Mouse (Mus musculus) kidney, embryonic 15.5 days (tissue): ENCODE data around the gene Zfp263. TPM values are rescaled to one million over a fixed set of nuclear protein-coding genes. Genes with fewer than 3 reads are reported as not detected.
A peak's percentile ranks its signal among the peaks of the same experiment; 100 is the strongest.

Source experiments
- ATAC-seq: fragments of 200-750 bp; cut with Nextera tagmentation; replicated peaks from 2 replicates; pipeline ENCODE4 v1.8.0; 2017; ENCODE audit warnings: moderate TSS enrichment; ENCODE audit not compliant: low FRiP score
- H3K27ac ChIP-seq: fragments of 300-500 bp; sonication (generic); 2 replicates; pipeline ENCODE4 v1.5.1; 2015; ENCODE audit warnings: mild to moderate bottlenecking, inconsistent platforms
- H3K27me3 ChIP-seq: fragments of 300-500 bp; sonication (generic); 2 replicates; pipeline ENCODE4 v1.6.1; 2015; ENCODE audit warnings: inconsistent platforms
- H3K36me3 ChIP-seq: fragments of 300-500 bp; sonication (generic); 2 replicates; pipeline ENCODE4 v1.6.1; 2015; ENCODE audit warnings: inconsistent platforms
- H3K4me1 ChIP-seq: fragments of 300-500 bp; sonication (generic); 2 replicates; pipeline ENCODE4 v1.6.1; 2015; ENCODE audit warnings: inconsistent platforms
- H3K4me2 ChIP-seq: fragments of 300-500 bp; sonication (generic); 2 replicates; pipeline ENCODE4 v1.6.1; 2015; ENCODE audit warnings: moderate library complexity, mild to moderate bottlenecking, inconsistent platforms
- H3K4me3 ChIP-seq: fragments of 300-500 bp; sonication (generic); replicated peaks from 2 replicates; pipeline ENCODE4 v1.5.1; 2015; ENCODE audit warnings: mild to moderate bottlenecking, inconsistent platforms
- H3K9ac ChIP-seq: fragments of 300-500 bp; sonication (generic); 2 replicates; pipeline ENCODE4 v1.6.1; 2015; ENCODE audit warnings: mild to moderate bottlenecking, inconsistent platforms
- H3K9me3 ChIP-seq: fragments of 300-500 bp; sonication (generic); replicated peaks from 2 replicates; pipeline ENCODE4 v1.6.1; 2016; ENCODE audit warnings: inconsistent platforms
- WGBS: fragments of 180-500 bp; shearing (Covaris S2); methylation state at CpG from one replicate; pipeline ENCODE4 v1.1.7; 2015; ENCODE audit warnings: mixed read lengths; 5-methylcytosine and 5-hydroxymethylcytosine counted together
- polyA plus RNA-seq: library from polyadenylated mRNA; unstranded; fragments of >200 nt; fragmentation: Nextera tagmentation; extraction: Ambion mirVana; gene quantifications from 2 replicates; pipeline ENCODE4 v1.2.1, GENCODE M21; 2015

Zfp263 gene
- polyA plus RNA-seq: 49.3 and 49.6 TPM in 2 replicates

GRCm38 (mm10) chr16:3743503-3744185 lies at the start of gene Zfp263:
Zfp263 (plus strand) TSS chr16:3744093.
- H3K9me3 ChIP-seq: 0 out of 2 replicates have a peak, but pooled peaks cover 2% of the 10 kb centered on the region

GRCm38 (mm10) chr16:3699281-3699680 lies 44.6 kb upstream of the Zfp263 start:
- Histone ChIP-seq H3K36me3 (no peaks in the 10 kb centered on the region), H3K27me3 (no peaks in the 10 kb centered on the region), H3K9ac (no peak overlapping the region), H3K4me1 (no peaks in the 10 kb centered on the region), H3K4me3 (no peak overlapping the region), H3K27ac (no peak overlapping the region), H3K4me2 (no peak overlapping the region), H3K9me3 (no peaks in the 10 kb centered on the region)
- ATAC-seq: no peak
- WGBS: 82% methylated on average over 8 of the region's 8 CpGs

More at GRCm38 (mm10) chr16:3743503-3744185, at the start of gene Zfp263:
- ATAC-seq: peak; percentile 99
- Histone ChIP-seq H3K27ac (peak within 1 kb of the TSS; percentile 90), H3K4me1 (peaks cover 21% of the 10 kb centered on the region), H3K4me2 (peak within 1 kb of the TSS; percentile 77), H3K36me3 (peaks cover 31% of the 10 kb centered on the region), H3K4me3 (peak within 1 kb of the TSS; percentile 87), H3K9ac (peak within 1 kb of the TSS; percentile 81), H3K27me3 (no peaks in the 10 kb centered on the region)
- WGBS: under 1% methylated on average over 42 of the region's 42 CpGs

DNA sequence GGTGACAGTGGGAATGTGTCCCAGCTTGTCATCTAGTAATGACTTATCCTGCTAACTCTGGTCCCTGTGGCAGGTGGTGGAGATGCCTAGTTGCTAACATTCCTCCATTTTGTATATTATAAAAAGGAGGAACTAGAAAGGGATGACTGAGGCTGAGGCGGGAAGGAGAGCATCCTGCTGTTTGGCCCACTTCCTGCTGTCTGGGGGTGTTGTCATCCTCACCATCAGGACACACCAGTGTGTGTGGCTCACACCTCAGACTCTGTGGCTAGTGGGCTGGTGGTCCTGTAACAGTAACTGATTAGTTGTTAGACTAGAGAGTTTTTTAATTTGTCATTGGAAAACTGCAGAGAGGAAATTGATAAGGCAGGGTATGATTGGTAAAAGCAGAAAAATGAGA lies 43.0 kb upstream of the Zfp263 start:
- no peak overlapping the region for H3K27ac ChIP-seq
- H3K27me3 ChIP-seq: no peaks in the 10 kb centered on the region
- no peak overlapping the region for H3K4me2 ChIP-seq
- WGBS: 60% methylated on average over 1 of the region's 1 CpGs
- H3K9me3 ChIP-seq: no peaks in the 10 kb centered on the region
- ATAC-seq: no peak
- no peak overlapping the region for H3K4me3 ChIP-seq
- no peaks in the 10 kb centered on the region for H3K4me1 ChIP-seq
- no peak overlapping the region for H3K9ac ChIP-seq
- no peaks in the 10 kb centered on the region for H3K36me3 ChIP-seq

DNA sequence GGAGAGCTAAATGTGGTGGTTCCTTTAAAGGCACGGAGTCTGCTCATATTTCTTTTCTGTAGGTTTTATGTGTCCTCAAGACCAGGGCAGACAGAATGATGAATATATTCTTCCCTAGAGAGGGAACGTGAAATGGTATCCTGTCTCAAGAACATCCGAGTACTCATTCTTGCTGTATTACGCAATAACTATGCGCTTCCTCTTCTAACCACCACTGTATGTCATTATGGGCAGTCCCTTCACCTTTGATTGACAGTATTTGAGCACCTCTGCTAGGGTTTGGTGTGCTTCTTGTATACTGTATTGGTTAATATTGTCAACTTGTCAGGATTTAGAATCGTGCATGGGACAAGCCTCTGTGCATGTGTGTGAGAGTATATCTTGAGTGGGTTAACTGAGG lies 37.2 kb upstream of the Zfp263 start:
- H3K4me1 ChIP-seq: no peaks in the 10 kb centered on the region
- H3K4me2 ChIP-seq: no peak overlapping the region
- no peaks in the 10 kb centered on the region for H3K9me3 ChIP-seq
- no peaks in the 10 kb centered on the region for H3K36me3 ChIP-seq
- H3K27ac ChIP-seq: no peak overlapping the region
- WGBS: 58% methylated on average over 6 of the region's 6 CpGs
- H3K9ac ChIP-seq: no peak overlapping the region
- no peaks in the 10 kb centered on the region for H3K27me3 ChIP-seq
- H3K4me3 ChIP-seq: no peak overlapping the region
- no peak for ATAC-seq

- Histone ChIP-seq H3K36me3 (no peaks in the 10 kb centered on the region), H3K27ac (no peak overlapping the region), H3K9ac (no peak overlapping the region), H3K4me3 (no peak overlapping the region), H3K4me2 (no peak overlapping the region), H3K9me3 (no peaks in the 10 kb centered on the region), H3K27me3 (no peaks in the 10 kb centered on the region), H3K4me1 (no peaks in the 10 kb centered on the region)
- ATAC-seq: no peak
- WGBS: 95% methylated on average over 2 of the region's 2 CpGs
These were observed 29.2 kb upstream of the Zfp263 start for GRCm38 (mm10) chr16:3714731-3715130.

DNA sequence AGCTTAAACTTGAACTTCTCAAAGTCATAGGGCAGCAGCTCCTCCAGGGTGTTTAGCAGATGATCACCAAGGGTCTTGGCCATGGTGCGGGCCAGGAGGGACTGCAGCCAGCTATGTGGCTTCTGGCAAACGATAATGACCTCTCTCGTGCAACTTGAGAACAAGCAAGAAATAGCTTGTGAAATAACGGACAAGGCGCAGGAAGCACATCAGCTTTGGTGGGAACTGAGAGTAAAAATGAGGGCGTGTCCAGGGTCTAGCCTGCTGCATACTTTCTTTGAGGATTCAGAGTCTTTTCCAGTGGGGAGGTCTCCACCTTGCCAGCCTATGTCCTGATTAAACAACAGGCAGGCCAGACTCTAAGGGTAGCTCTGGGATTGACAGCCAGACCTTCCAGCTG lies 25.9 kb upstream of the Zfp263 start, which contains the start of gene Mefv:
Gene Mefv (minus strand): TSS at position 118 of the 400 bp plus-strand sequence.
- WGBS: 86% methylated on average over 6 of the region's 6 CpGs

GRCm38 (mm10) chr16:3723231-3723630 lies 20.7 kb upstream of the Zfp263 start:
- no peaks in the 10 kb centered on the region for H3K9me3 ChIP-seq
- no peaks in the 10 kb centered on the region for H3K27me3 ChIP-seq
- ATAC-seq: no peak
- no peaks in the 10 kb centered on the region for H3K36me3 ChIP-seq
- no peak overlapping the region for H3K4me2 ChIP-seq
- H3K9ac ChIP-seq: no peak overlapping the region
- no peak overlapping the region for H3K4me3 ChIP-seq
- no peaks in the 10 kb centered on the region for H3K4me1 ChIP-seq
- 71% methylated on average over 3 of the region's 3 CpGs for WGBS
- H3K27ac ChIP-seq: no peak overlapping the region

More for the DNA sequence above, 25.9 kb upstream of the Zfp263 start, which contains the start of gene Mefv:
- no peak within 1 kb of the TSS for H3K9ac ChIP-seq
- H3K27me3 ChIP-seq: no peaks in the 10 kb centered on the region
- H3K4me2 ChIP-seq: no peak within 1 kb of the TSS
- H3K4me3 ChIP-seq: no peak within 1 kb of the TSS
- ATAC-seq: no peak
- no peaks in the 10 kb centered on the region for H3K4me1 ChIP-seq
- H3K27ac ChIP-seq: no peak within 1 kb of the TSS
- H3K9me3 ChIP-seq: no peaks in the 10 kb centered on the region
- H3K36me3 ChIP-seq: no peaks in the 10 kb centered on the region

- ATAC-seq: no peak
- no peak overlapping the region for H3K4me2 ChIP-seq
- 78% methylated on average over 6 of the region's 6 CpGs for WGBS
These were observed 15.7 kb upstream of the Zfp263 start for GRCm38 (mm10) chr16:3727980-3728720.

DNA sequence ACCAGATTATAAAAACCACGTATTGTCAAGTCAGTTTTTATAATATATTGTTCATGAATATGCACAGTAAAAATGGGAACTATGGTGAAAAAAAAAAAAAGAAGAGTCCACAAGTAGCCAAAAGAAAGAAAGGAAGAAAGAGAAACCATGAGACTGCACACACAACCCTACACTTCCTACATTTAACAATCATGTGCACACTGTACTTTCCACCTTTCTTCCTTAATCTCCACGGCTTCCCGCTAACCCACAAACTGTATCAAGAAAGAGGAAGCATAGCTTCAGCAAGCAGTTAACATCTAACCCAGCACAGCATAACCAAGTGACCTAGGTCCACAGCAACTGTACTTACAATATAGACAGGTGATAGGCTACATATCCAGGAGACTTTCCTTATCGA lies 11.3 kb upstream of the Zfp263 start:
- Histone ChIP-seq H3K9ac (no peak overlapping the region), H3K9me3 (no peaks in the 10 kb centered on the region), H3K4me3 (no peak overlapping the region), H3K27ac (no peak overlapping the region), H3K36me3 (no peaks in the 10 kb centered on the region), H3K4me2 (no peak overlapping the region), H3K4me1 (no peaks in the 10 kb centered on the region), H3K27me3 (no peaks in the 10 kb centered on the region; the same call in 1 of the 2 replicates)
- ATAC-seq: no peak
- WGBS: 82% methylated on average over 4 of the region's 4 CpGs

More at GRCm38 (mm10) chr16:3727980-3728720, 15.7 kb upstream of the Zfp263 start:
- no peak overlapping the region for H3K27ac ChIP-seq
- no peak overlapping the region for H3K9ac ChIP-seq
- H3K9me3 ChIP-seq: no peaks in the 10 kb centered on the region
- no peaks in the 10 kb centered on the region for H3K27me3 ChIP-seq
- H3K4me1 ChIP-seq: no peaks in the 10 kb centered on the region
- H3K4me3 ChIP-seq: no peak overlapping the region
- H3K36me3 ChIP-seq: no peaks in the 10 kb centered on the region

- Histone ChIP-seq H3K27me3 (no peaks in the 10 kb centered on the region; the same call in 1 of the 2 replicates), H3K36me3 (no peaks in the 10 kb centered on the region), H3K4me3 (no peak overlapping the region), H3K27ac (no peak overlapping the region), H3K9me3 (no peaks in the 10 kb centered on the region), H3K4me2 (no peak overlapping the region), H3K4me1 (no peaks in the 10 kb centered on the region), H3K9ac (no peak overlapping the region)
- no peak for ATAC-seq
- WGBS: 85% methylated on average over 1 of the region's 1 CpGs
These were observed 10.6 kb upstream of the Zfp263 start for GRCm38 (mm10) chr16:3733198-3733732.

- H3K9ac ChIP-seq: no peak overlapping the region
- H3K4me2 ChIP-seq: peak overlapping the region; percentile 77; the same call in 1 of the 2 replicates
- no peak for ATAC-seq
- H3K27me3 ChIP-seq: no peaks in the 10 kb centered on the region
- WGBS: 96% methylated on average over 6 of the region's 6 CpGs
- H3K4me3 ChIP-seq: no peak overlapping the region; the same call in 1 of the 2 replicates
- H3K36me3 ChIP-seq: peaks cover 20% of the 10 kb centered on the region
- no peak overlapping the region for H3K27ac ChIP-seq
- peaks cover 21% of the 10 kb centered on the region for H3K4me1 ChIP-seq
- no peaks in the 10 kb centered on the region for H3K9me3 ChIP-seq
These were observed 1.4 kb upstream of the Zfp263 start for GRCm38 (mm10) chr16:3742466-3742865.

DNA sequence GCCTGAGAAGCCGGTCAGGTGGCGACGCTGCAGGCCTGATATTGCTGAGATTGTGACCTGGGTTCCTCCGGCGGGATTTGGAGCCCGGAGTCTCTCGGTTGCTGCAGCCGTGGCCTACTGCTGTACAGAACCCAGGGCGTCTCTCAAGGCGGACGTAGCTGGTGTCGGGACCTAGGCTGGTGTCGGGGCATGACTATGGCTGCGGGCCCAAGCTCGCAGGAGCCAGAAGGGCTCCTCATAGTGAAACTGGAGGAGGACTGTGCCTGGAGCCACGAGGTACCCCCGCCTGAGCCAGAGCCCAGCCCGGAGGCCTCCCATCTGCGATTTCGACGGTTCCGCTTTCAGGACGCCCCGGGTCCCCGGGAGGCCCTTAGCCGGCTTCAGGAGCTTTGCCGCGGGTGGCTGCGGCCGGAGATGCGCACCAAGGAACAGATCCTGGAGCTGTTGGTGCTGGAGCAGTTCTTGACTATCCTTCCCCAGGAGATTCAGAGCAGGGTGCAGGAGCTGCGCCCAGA lies 350 bp downstream of the Zfp263 start:
- WGBS: under 1% methylated on average over 32 of the region's 32 CpGs
- Histone ChIP-seq H3K27me3 (no peaks in the 10 kb centered on the region), H3K27ac (peak overlapping the region; percentile 90)

More for the DNA sequence above, 350 bp downstream of the Zfp263 start:
- H3K9ac ChIP-seq: peak overlapping the region; percentile 81
- peak overlapping the region; percentile 87 for H3K4me3 ChIP-seq
- H3K9me3 ChIP-seq: peaks cover 8% of the 10 kb centered on the region
- peaks cover 21% of the 10 kb centered on the region for H3K4me1 ChIP-seq
- peaks cover 37% of the 10 kb centered on the region for H3K36me3 ChIP-seq
- ATAC-seq: peak; percentile 71
- H3K4me2 ChIP-seq: peak overlapping the region; percentile 77
